Mouse (Mus musculus): ENCODE results near the gene Diaph2. TPM values are rescaled to one million over a fixed set of nuclear protein-coding genes. Genes with fewer than 3 reads are reported as not detected.
"Not testable (repeated sequence)": the region's sequence is repeated elsewhere in the genome, so short reads cannot be mapped to it uniquely, and the experiment has no call there.

The Diaph2 gene
- polyA plus RNA-seq, 1 experiment from 2014 or later, result 19.1 TPM

DNA sequence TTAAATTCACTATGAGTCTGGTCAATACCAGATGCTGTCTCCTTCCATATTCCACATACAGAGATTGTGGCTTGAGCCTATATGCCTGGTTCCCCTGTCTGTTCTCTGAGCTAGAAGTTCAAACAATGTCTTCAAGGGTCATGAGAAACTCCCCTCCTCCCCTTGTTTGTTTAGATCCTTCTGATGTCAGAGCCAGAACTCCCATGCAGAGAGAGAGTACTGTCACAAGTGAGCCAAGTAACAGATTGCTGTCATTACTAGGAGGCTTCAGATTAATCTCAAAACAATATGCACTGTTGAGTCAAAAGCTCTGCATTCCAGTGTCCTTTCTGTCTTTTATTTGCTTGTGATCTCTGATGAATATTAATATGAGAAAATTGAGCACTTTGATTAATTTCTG lies 7.1 kb downstream of the Diaph2 start:
- in situ Hi-C loops (cut with MboI; ENCODE audit: low pct_unique_long_range_greater_than_20kb), result no loop called here
- DNase-seq (ENCODE audit: low read depth, low spot score) (no peak), ATAC-seq (no peak)
- ChIA-PET POLR2A (no interaction called here), CTCF (no interaction called here)
- H3K27me3 ChIP-seq, result peaks cover 4% of the 10 kb centered on the region
- no peak for TF ChIP-seq CTCF (IDR thresholded peaks at IDR 0.05)

- TF ChIP-seq CTCF (IDR thresholded peaks at IDR 0.05), result no peak
- ChIA-PET POLR2A (no interaction called here), CTCF (no interaction called here)
- DNase-seq (ENCODE audit: low read depth, low spot score) (no peak), ATAC-seq (no peak)
- in situ Hi-C loops (cut with MboI; ENCODE audit: low pct_unique_long_range_greater_than_20kb), result no loop called here
- H3K27me3 ChIP-seq, result no peaks in the 10 kb centered on the region
Observed at GRCm38 (mm10) chrX:129762649-129763048, 13.1 kb downstream of the Diaph2 start.

- ATAC-seq (no peak), DNase-seq (ENCODE audit: low read depth, low spot score) (no peak)
- ChIA-PET CTCF (no interaction called here), POLR2A (no interaction called here)
- no peak for TF ChIP-seq CTCF (IDR thresholded peaks at IDR 0.05)
- in situ Hi-C loops (cut with MboI; ENCODE audit: low pct_unique_long_range_greater_than_20kb), result no loop called here
- H3K27me3 ChIP-seq, result peaks cover 8% of the 10 kb centered on the region
Observed at GRCm38 (mm10) chrX:129765378-129765777, 15.8 kb downstream of the Diaph2 start.

GRCm38 (mm10) chrX:129766811-129767210 lies 17.3 kb downstream of the Diaph2 start:
- POLR2A ChIA-PET, result no interaction called here
- CTCF ChIA-PET, result no interaction called here
- in situ Hi-C loops (cut with MboI; ENCODE audit: low pct_unique_long_range_greater_than_20kb), result no loop called here
- TF ChIP-seq CTCF (IDR thresholded peaks at IDR 0.05), result no peak
- ATAC-seq, result no peak
- peaks cover 13% of the 10 kb centered on the region for H3K27me3 ChIP-seq
- DNase-seq (ENCODE audit: low read depth, low spot score), result no peak

DNA sequence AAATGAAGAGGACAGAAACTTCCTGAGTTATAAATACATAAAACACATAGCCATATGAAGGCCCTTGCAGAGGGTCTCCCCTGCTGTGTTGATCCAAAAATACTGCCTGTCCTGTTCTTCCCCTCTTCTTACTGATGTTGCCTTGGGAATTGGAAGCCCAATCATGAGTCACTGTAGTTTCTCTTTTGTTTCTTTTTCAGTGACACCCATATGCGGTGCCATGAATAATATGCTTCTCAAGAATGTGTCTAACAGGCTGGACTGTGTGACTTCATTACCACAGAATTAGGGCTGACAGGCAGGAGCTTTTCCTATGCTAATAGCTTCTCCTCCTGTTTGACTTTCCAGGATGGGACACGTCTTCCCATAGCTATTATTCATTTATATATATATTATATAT lies 21.1 kb downstream of the Diaph2 start:
- ChIA-PET CTCF (no interaction called here), POLR2A (no interaction called here)
- no peak for TF ChIP-seq CTCF (IDR thresholded peaks at IDR 0.05)
- in situ Hi-C loops (cut with MboI; ENCODE audit: low pct_unique_long_range_greater_than_20kb), result no loop called here
- H3K27me3 ChIP-seq, result peaks cover 13% of the 10 kb centered on the region
- ATAC-seq, result peak; percentile 80
- DNase-seq (ENCODE audit: low read depth, low spot score), result no peak

DNA sequence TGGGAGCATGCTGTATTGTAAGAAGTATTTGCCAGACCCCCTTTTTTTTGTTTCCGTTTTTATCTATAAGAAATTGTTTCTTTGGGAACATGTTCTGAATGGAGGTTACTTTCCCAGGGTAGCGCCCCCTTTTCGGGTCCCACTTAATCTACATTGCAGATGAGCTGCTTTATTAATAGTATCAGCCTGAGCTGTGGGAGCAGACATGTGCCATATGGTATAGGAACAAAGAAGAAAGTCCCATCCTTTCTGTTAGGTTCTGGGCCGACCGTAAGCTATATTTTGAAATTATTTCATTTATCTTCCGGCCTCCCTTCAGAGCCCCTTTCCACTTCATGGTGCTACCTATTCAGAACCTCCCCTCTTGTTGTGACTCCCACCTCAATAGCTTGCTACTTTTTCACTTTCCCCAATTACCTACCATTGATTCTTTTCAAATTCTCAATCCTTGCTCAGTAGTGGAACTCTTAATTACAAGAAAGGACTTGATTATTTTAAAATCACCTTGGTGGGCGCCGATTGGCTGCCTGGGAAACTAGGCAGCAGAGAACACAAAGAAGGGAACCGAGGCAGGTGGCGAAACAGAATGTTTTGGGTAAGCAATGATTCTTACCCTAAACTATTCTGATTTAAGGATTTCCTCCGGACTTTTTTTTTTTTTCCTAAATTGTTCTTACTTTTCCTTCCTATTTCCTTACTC lies 24.2 kb downstream of the Diaph2 start:
- H3K27me3 ChIP-seq, result peaks cover 10% of the 10 kb centered on the region
- DNase-seq (ENCODE audit: low read depth, low spot score) (no peak), ATAC-seq (no peak)
- TF ChIP-seq CTCF (IDR thresholded peaks at IDR 0.05), result no peak
- ChIA-PET CTCF (interaction anchor here (0.9 to 1.6 kb wide), 2 partner anchors 9 to 16 kb away, joined by 3 to 7 read pairs; no protein-coding TSS in a partner anchor), POLR2A (interaction anchor here (0.7 kb wide), 1 partner anchor 454 kb away, joined by 3 read pairs; no protein-coding TSS in a partner anchor)
- in situ Hi-C loops (cut with MboI; ENCODE audit: low pct_unique_long_range_greater_than_20kb), result no loop called here

DNA sequence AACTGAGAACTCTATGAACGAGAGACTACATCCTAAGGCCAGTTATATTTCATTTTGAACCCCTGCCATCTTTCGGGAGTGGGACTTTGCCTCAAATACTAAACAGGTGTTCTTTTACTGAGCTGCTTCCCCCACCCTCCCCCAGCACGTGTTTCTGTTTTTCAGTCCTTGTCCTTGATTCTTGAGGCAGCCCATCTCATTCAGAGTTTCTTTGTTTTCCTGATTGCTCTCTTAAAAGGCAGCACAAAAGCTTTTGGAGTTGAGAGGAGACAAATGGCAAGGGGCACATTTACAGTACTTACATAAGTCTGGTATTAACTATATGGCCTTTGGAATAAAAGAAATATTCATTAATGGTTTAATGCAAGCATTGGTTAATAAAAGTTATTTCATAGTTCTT lies 24.9 kb downstream of the Diaph2 start:
- in situ Hi-C loops (cut with MboI; ENCODE audit: low pct_unique_long_range_greater_than_20kb), result no loop called here
- peaks cover 10% of the 10 kb centered on the region for H3K27me3 ChIP-seq
- no peak for TF ChIP-seq CTCF (IDR thresholded peaks at IDR 0.05)
- CTCF ChIA-PET, result interaction anchor here (0.9 kb wide), 1 partner anchor 17 kb away, joined by 3 read pairs; no protein-coding TSS in a partner anchor
- POLR2A ChIA-PET, result no interaction called here
- no peak for DNase-seq (ENCODE audit: low read depth, low spot score)
- no peak for ATAC-seq

GRCm38 (mm10) chrX:129776761-129777160 lies 27.2 kb downstream of the Diaph2 start:
- POLR2A ChIA-PET, result no interaction called here
- CTCF ChIA-PET, result no interaction called here
- peaks cover 4% of the 10 kb centered on the region for H3K27me3 ChIP-seq
- TF ChIP-seq CTCF (IDR thresholded peaks at IDR 0.05), result no peak
- DNase-seq (ENCODE audit: low read depth, low spot score), result no peak
- no peak for ATAC-seq
- in situ Hi-C loops (cut with MboI; ENCODE audit: low pct_unique_long_range_greater_than_20kb), result no loop called here

DNA sequence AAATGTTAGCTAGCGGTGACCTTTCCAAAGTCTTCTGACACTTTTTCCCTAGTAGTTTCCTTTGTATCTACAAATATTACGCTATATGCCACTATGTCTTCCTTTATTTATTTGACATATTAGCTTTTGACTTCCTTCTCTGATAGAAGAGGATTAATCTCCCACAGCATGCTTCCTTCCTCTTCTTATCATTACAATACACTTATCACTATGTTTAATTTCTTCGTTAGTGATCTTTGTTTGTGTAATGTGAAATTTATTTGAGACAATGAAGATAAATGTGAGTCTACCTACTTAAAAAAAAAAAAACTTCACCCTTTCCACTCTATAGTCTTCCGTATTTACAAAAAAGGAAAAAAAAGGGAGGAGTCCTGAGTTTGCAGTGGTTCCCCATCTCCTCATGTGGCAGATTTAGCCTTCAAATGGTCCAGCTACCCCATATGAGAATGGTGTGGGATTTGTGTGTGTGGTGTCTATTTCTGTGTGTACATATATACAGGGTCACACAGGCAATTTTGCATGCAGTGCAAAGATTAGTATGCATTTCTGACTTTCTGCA lies 27.9 kb downstream of the Diaph2 start:
- TF ChIP-seq CTCF (IDR thresholded peaks at IDR 0.05), result no peak
- POLR2A ChIA-PET, result no interaction called here
- ATAC-seq, result no peak
- peaks cover 4% of the 10 kb centered on the region for H3K27me3 ChIP-seq
- in situ Hi-C loops (cut with MboI; ENCODE audit: low pct_unique_long_range_greater_than_20kb), result no loop called here
- DNase-seq (ENCODE audit: low read depth, low spot score), result no peak
- CTCF ChIA-PET, result no interaction called here

GRCm38 (mm10) chrX:129781844-129782243 lies 32.3 kb downstream of the Diaph2 start:
- TF ChIP-seq CTCF (IDR thresholded peaks at IDR 0.05), result no peak
- in situ Hi-C loops (cut with MboI; ENCODE audit: low pct_unique_long_range_greater_than_20kb), result no loop called here
- DNase-seq (ENCODE audit: low read depth, low spot score), result no peak
- no peak for ATAC-seq
- CTCF ChIA-PET, result interaction anchor here (1.1 to 2.7 kb wide), 3 partner anchors 9 to 13 kb away, joined by 4 to 10 read pairs (median 7); no protein-coding TSS in a partner anchor
- peaks cover 14% of the 10 kb centered on the region for H3K27me3 ChIP-seq
- POLR2A ChIA-PET, result no interaction called here

DNA sequence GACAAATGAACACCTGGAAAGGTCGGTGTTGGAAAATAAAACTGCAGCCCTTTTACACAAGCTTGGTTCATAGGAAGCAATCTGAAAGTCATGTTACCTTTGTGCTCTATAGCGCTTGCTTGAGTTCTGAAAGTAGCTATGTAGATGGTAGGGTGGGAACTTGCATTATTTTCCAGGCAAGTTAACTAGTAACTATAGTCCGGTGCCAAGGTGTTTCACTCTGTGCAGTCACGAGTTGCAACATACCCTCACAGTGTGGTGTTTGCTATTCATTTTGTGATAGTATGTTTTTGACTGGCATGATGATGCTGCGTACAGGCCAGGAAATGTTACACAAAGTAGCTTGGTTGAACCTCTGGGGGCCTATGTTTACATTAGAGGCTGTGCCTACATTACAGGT lies 34.5 kb downstream of the Diaph2 start:
- in situ Hi-C loops (cut with MboI; ENCODE audit: low pct_unique_long_range_greater_than_20kb), result no loop called here
- ATAC-seq (no peak), DNase-seq (ENCODE audit: low read depth, low spot score) (no peak)
- POLR2A ChIA-PET, result no interaction called here
- CTCF ChIA-PET, result interaction anchor here (2.7 kb wide), 1 partner anchor 15 kb away, joined by 10 read pairs; no protein-coding TSS in a partner anchor
- H3K27me3 ChIP-seq, result peaks cover 27% of the 10 kb centered on the region
- no peak for TF ChIP-seq CTCF (IDR thresholded peaks at IDR 0.05)

GRCm38 (mm10) chrX:129799920-129800319 lies 50.4 kb downstream of the Diaph2 start:
- ATAC-seq; CTCF ChIA-PET; in situ Hi-C loops (cut with MboI; ENCODE audit: low pct_unique_long_range_greater_than_20kb); DNase-seq (ENCODE audit: low read depth, low spot score): not testable (repeated sequence)
- POLR2A ChIA-PET, result interaction anchor here (0.6 kb wide), 1 partner anchor 45 kb away, joined by 3 read pairs; no protein-coding TSS in a partner anchor
- peaks cover 28% of the 10 kb centered on the region for H3K27me3 ChIP-seq
